ENCODE assay signal across 9 mouse cellular contexts in genomic region chr17:80127331-80128251, GRCm38 (mm10). TPM values are rescaled to one million over a fixed set of nuclear protein-coding genes. Genes with fewer than 3 reads are reported as not detected.
DNase-seq lines count a peak whose midpoint lies in the region; ATAC-seq lines count a peak whose summit lies in the region.
"Had no signal": no experiment of that assay in that cellular context is flagged by ENCODE, and none has a peak within 500 bp of the region (broad histone marks: within the 10 kb centered on the region; RNA-seq: fewer than 3 reads in every experiment).

Gene Galm, plus strand, starts transcription at chr17:80127471.

- 4% methylated on average over 30 of the region's 30 CpGs for WGBS in embryonic facial prominence, embryonic 15.5 days
- WGBS in heart, embryonic 10.5 days: 5% methylated on average over 30 of the region's 30 CpGs
- WGBS in limb, embryonic 15.5 days: 4% methylated on average over 30 of the region's 30 CpGs
- 3% methylated on average over 30 of the region's 30 CpGs for WGBS in midbrain, embryonic 15.5 days
- WGBS in stomach, embryonic 14.5 days: 3% methylated on average over 30 of the region's 30 CpGs

- H3K4me1 ChIP-seq in embryonic facial prominence, embryonic 15.5 days: peaks cover 11% of the 10 kb centered on the region; the same call in 1 of the 2 replicates
- H3K4me1 ChIP-seq in heart, embryonic 10.5 days: peaks cover 12% of the 10 kb centered on the region; the same call in 1 of the 2 replicates
- H3K4me1 ChIP-seq in limb, embryonic 15.5 days: peaks cover 9% of the 10 kb centered on the region
- peaks cover 5% of the 10 kb centered on the region for H3K4me1 ChIP-seq in midbrain, embryonic 15.5 days
- H3K4me1 ChIP-seq in stomach, embryonic 14.5 days (ENCODE audit: control insufficient read depth, insufficient read depth, low read length): 0 out of 2 replicates have a peak, but pooled peaks cover 4% of the 10 kb centered on the region

- H3K36me3 ChIP-seq in embryonic facial prominence, embryonic 15.5 days: no peaks in the 10 kb centered on the region
- H3K36me3 ChIP-seq in heart, embryonic 10.5 days: no peaks in the 10 kb centered on the region
- H3K36me3 ChIP-seq in limb, embryonic 15.5 days: no peaks in the 10 kb centered on the region
- no peaks in the 10 kb centered on the region for H3K36me3 ChIP-seq in midbrain, embryonic 15.5 days (replicated peaks)
- H3K36me3 ChIP-seq in stomach, embryonic 14.5 days (ENCODE audit: control insufficient read depth, insufficient read depth, low read length): no peaks in the 10 kb centered on the region
- H3K36me3 ChIP-seq: G1E had no signal

- peak within 1 kb of the TSS; percentile 74 for H3K4me2 ChIP-seq in embryonic facial prominence, embryonic 15.5 days (replicated peaks)
- peak within 1 kb of the TSS; percentile 78 for H3K4me2 ChIP-seq in limb, embryonic 15.5 days
- peak within 1 kb of the TSS; percentile 74 for H3K4me2 ChIP-seq in midbrain, embryonic 15.5 days
- peak within 1 kb of the TSS; percentile 70 for H3K4me2 ChIP-seq in stomach, embryonic 14.5 days (replicated peaks; ENCODE audit: low read depth, low read length)

- peak within 1 kb of the TSS; percentile 85 for H3K27ac ChIP-seq in embryonic facial prominence, embryonic 15.5 days (replicated peaks)
- H3K27ac ChIP-seq in heart, embryonic 10.5 days: peak within 1 kb of the TSS; percentile 83
- peak within 1 kb of the TSS; percentile 84 for H3K27ac ChIP-seq in limb, embryonic 15.5 days
- no peak within 1 kb of the TSS for H3K27ac ChIP-seq in midbrain, embryonic 15.5 days
- peak within 1 kb of the TSS; percentile 69; the same call in 1 of the 2 replicates for H3K27ac ChIP-seq in stomach, embryonic 14.5 days (ENCODE audit: low read length)

- no peaks in the 10 kb centered on the region for H3K9me3 ChIP-seq in embryonic facial prominence, embryonic 15.5 days (replicated peaks)
- no peaks in the 10 kb centered on the region for H3K9me3 ChIP-seq in heart, embryonic 10.5 days
- H3K9me3 ChIP-seq in limb, embryonic 15.5 days: no peaks in the 10 kb centered on the region
- no peaks in the 10 kb centered on the region for H3K9me3 ChIP-seq in midbrain, embryonic 15.5 days
- H3K9me3 ChIP-seq in stomach, embryonic 14.5 days (ENCODE audit: control insufficient read depth, low read depth, low read length): no peaks in the 10 kb centered on the region
- H3K9me3 ChIP-seq: G1E had no signal

- peak; percentile 52 for ATAC-seq in embryonic facial prominence, embryonic 15.5 days (ENCODE audit: insufficient number of reproducible peaks, low FRiP score, low TSS enrichment, low read depth)
- peak; percentile 65; the same call in 1 of the 2 replicates for ATAC-seq in limb, embryonic 15.5 days (ENCODE audit: insufficient number of reproducible peaks, low FRiP score, low TSS enrichment, low read depth)
- peak; percentile 88 for ATAC-seq in midbrain, embryonic 15.5 days (replicated peaks)
- ATAC-seq in stomach, embryonic 14.5 days (ENCODE audit: insufficient number of reproducible peaks, insufficient read depth, low FRiP score, low read depth): peak; percentile 59; the same call in 1 of the 2 replicates

- H3K9ac ChIP-seq in embryonic facial prominence, embryonic 15.5 days: peak within 1 kb of the TSS; percentile 46
- H3K9ac ChIP-seq in limb, embryonic 15.5 days: peak within 1 kb of the TSS; percentile 45
- H3K9ac ChIP-seq in midbrain, embryonic 15.5 days: peak within 1 kb of the TSS; percentile 33
- H3K9ac ChIP-seq in stomach, embryonic 14.5 days (replicated peaks; ENCODE audit: low read depth, low read length): peak within 1 kb of the TSS; percentile 43

- H3K27me3 ChIP-seq in embryonic facial prominence, embryonic 15.5 days: no peaks in the 10 kb centered on the region
- H3K27me3 ChIP-seq in heart, embryonic 10.5 days (ENCODE audit: insufficient read depth, poor library complexity, severe bottlenecking): no peaks in the 10 kb centered on the region
- H3K27me3 ChIP-seq in limb, embryonic 15.5 days: no peaks in the 10 kb centered on the region
- H3K27me3 ChIP-seq in midbrain, embryonic 15.5 days (replicated peaks): no peaks in the 10 kb centered on the region
- no peaks in the 10 kb centered on the region for H3K27me3 ChIP-seq in stomach, embryonic 14.5 days (ENCODE audit: control insufficient read depth, insufficient read depth, low read length)

- H3K4me3 ChIP-seq in embryonic facial prominence, embryonic 15.5 days (replicated peaks): peak within 1 kb of the TSS; percentile 53
- H3K4me3 ChIP-seq in heart, embryonic 10.5 days: peak within 1 kb of the TSS; percentile 70
- H3K4me3 ChIP-seq in limb, embryonic 15.5 days: peak within 1 kb of the TSS; percentile 53
- H3K4me3 ChIP-seq in midbrain, embryonic 15.5 days: peak within 1 kb of the TSS; percentile 41
- H3K4me3 ChIP-seq in stomach, embryonic 14.5 days (ENCODE audit: low read depth, low read length): peak within 1 kb of the TSS; percentile 47

- peak; percentile 86 for DNase-seq in 3T3-L1 (ENCODE audit: low read depth, low spot score)
- peak; percentile 25 to 39 for DNase-seq in adrenal gland, postnatal 4 days (ENCODE audit: low spot score in 2 of 2)
- peak; percentile 83 for DNase-seq in heart, embryonic 10.5 days (ENCODE audit: low spot score)
- DNase-seq in kidney, adult 8-10 months: peak; percentile 86 to 89

RNA-seq across cellular contexts. Expression of gene Galm, which starts in this region (rescaled TPM):
- total RNA-seq in adrenal gland, postnatal 4 days (2021): 10 to 100 TPM; 14.5 to 16.2 TPM
- polyA plus RNA-seq in embryonic facial prominence, embryonic 15.5 days (2015; fragmentation: Nextera tagmentation; extraction: Ambion mirVana): 25.8 and 32.0 TPM in 2 replicates
- polyA plus RNA-seq in heart, embryonic 10.5 days (2016; fragmentation: Nextera tagmentation; extraction: Ambion mirVana): 7.5 and 8.6 TPM in 2 replicates
- 12.9 and 14.1 TPM in 2 replicates for polyA plus RNA-seq in limb, embryonic 15.5 days (2015; fragmentation: Nextera tagmentation; extraction: Ambion mirVana)
- 1.5 and 2.0 TPM in 2 replicates for polyA plus RNA-seq in midbrain, embryonic 15.5 days (2015; fragmentation: Nextera tagmentation; extraction: Ambion mirVana)
- polyA plus RNA-seq in stomach, embryonic 14.5 days (2014; fragmentation: Nextera tagmentation; extraction: Ambion mirVana): 19.3 and 20.0 TPM in 2 replicates
- total RNA-seq: G1E had no signal
- polyA plus RNA-seq: G1E had no signal

Comparison
In these comparisons a context has a peak if more than half of its experiments do, and no peak if none do; other contexts are left out.
1. DNase-seq: peak in every context shown above with its lines; median percentile 88 in kidney, adult 8-10 months; 86 in 3T3-L1; 83 in heart, embryonic 10.5 days; 32 in adrenal gland, postnatal 4 days.